Mouse (Mus musculus) ES-E14 (cell line): Measurements from ENCODE around the gene C77080. TPM values are rescaled to one million over a fixed set of nuclear protein-coding genes. Genes with fewer than 3 reads are reported as not detected.
A peak's percentile ranks its signal among the peaks of the same experiment; 100 is the strongest.

Experiments
- DNase-seq: peaks from one replicate; pipeline ENCODE4 v3.0.0-alpha.2; 2013; ENCODE audit warnings: low read depth, low spot score
- H3K27ac ChIP-seq: 2 replicates; pipeline ENCODE4 v1.5.1; 2012; ENCODE audit warnings: low read depth, mild to moderate bottlenecking, low read length, moderate library complexity, mixed read lengths; ENCODE audit not compliant: poor library complexity, insufficient read depth, severe bottlenecking
- H3K36me3 ChIP-seq: 2 replicates; pipeline ENCODE4 v1.6.1; 2012; ENCODE audit warnings: mild to moderate bottlenecking, low read length, moderate library complexity, mixed read lengths; ENCODE audit not compliant: control insufficient read depth, poor library complexity, insufficient read depth, severe bottlenecking
- H3K4me1 ChIP-seq, 2 experiments: fragments of 150-350 bp in 1 of 2; sonication (generic) in 1 of 2; 2 replicates each; pipeline ENCODE4 v1.6.1; 2012; ENCODE audit warnings: low read length in 2 of 2, mild to moderate bottlenecking in 1 of 2, mixed read lengths in 1 of 2; ENCODE audit not compliant: control insufficient read depth in 2 of 2, insufficient read depth in 2 of 2, poor library complexity in 1 of 2
- H3K4me3 ChIP-seq, 2 experiments: fragments of 150-350 bp in 1 of 2; sonication (generic) in 1 of 2; 2 replicates each; pipeline ENCODE4 v1.5.1; 2012; ENCODE audit warnings: low read length in 2 of 2, low read depth in 1 of 2, mild to moderate bottlenecking in 1 of 2, mixed read lengths in 1 of 2; ENCODE audit not compliant: insufficient read depth in 1 of 2, poor library complexity in 1 of 2, severe bottlenecking in 1 of 2
- H3K9ac ChIP-seq: 2 replicates; pipeline ENCODE4 v1.6.1; 2012; ENCODE audit warnings: low read depth, mild to moderate bottlenecking, low read length, mixed read lengths; ENCODE audit not compliant: poor library complexity, insufficient read depth, severe bottlenecking
- H3K9me3 ChIP-seq: fragments of 150-350 bp; sonication (generic); 2 replicates; pipeline ENCODE4 v1.6.1; 2012; ENCODE audit warnings: low read depth, mild to moderate bottlenecking, low read length; ENCODE audit not compliant: control insufficient read depth, insufficient read depth
- CHD2 ChIP-seq: IDR thresholded peaks from 2 replicates; pipeline ENCODE4 v1.6.1; 2014; ENCODE audit warnings: mild to moderate bottlenecking, low read depth, low read length, inconsistent platforms
- HCFC1 ChIP-seq: IDR thresholded peaks from 2 replicates; pipeline ENCODE4 v1.6.1; 2012; ENCODE audit warnings: low read length, inconsistent platforms, borderline replicate concordance; ENCODE audit not compliant: insufficient read depth
- MAFK ChIP-seq: IDR thresholded peaks from 2 replicates; pipeline ENCODE4 v1.6.1; 2014; ENCODE audit warnings: mild to moderate bottlenecking, low read depth, low read length, inconsistent platforms; ENCODE audit not compliant: insufficient read depth
- ZC3H11A ChIP-seq: IDR thresholded peaks from 2 replicates; pipeline ENCODE4 v1.6.1; 2012; ENCODE audit warnings: low read depth, mild to moderate bottlenecking, inconsistent platforms, low read length, borderline replicate concordance
- ZNF384 ChIP-seq: IDR thresholded peaks from 2 replicates; pipeline ENCODE4 v1.6.1; 2012; ENCODE audit warnings: low read depth, low read length, inconsistent platforms
- in situ Hi-C, 2 experiments: fragments of 600-800 bp; cut with MboI; formaldehyde crosslinking; loops; one replicate each; pipeline ENCODE4 v1.15.1; 2025; ENCODE audit warnings: low sequenced_read_pairs in 2 of 2, inconsistent platforms in 1 of 2; ENCODE audit not compliant: unreplicated experiment in 2 of 2
- total RNA-seq: library from RNA; depleted of rRNA; stranded (reverse); fragments of 300-350 nt; gene quantifications from 2 replicates; pipeline ENCODE4 v1.2.3, GENCODE M21; 2012

C77080 gene
- total RNA-seq, 1 experiment, result 14.4 TPM

DNA sequence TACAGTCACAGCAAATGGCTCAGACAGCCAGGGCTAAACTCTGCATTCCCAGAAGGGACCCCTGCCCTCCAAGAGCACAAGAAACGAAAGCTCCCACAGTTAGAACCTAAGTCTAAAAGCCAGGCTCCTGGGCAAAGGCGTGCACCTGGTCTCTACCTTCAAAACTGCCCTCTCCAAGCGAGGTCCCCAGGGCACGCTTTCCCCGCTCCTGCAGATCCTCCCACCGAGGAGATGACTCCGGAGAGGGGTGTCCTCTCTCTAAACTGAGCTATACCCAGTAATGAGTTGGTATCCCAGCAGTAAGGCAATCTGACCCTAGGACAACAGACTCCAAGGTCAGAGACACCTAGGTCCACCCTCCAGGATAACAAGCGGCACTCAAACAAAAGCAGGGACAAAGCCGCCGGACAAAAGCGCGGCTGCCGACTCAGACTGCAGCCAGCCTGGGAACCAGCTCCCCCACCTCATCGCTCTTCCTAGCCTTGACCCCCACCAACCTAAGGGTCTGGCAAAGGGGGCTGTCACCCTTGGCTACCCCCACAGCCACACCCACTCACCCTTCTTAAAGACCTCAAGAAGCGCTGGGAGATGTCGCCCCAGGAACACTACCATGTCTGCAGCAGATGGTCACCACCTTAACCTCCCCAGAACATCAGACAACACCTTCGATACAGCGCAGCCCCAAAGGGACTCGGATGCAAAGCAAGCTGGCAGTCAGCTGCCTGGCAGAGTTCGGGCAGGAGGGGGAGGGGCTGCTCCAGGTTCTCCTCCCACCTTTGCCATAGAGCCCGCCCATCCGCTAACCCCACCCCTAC is 33.8 kb downstream of the C77080 start:
- peaks cover 18 to 48% of the 10 kb centered on the region in 2 experiments for H3K4me1 ChIP-seq
- DNase-seq, result no peak
- H3K27ac ChIP-seq, result peak overlapping the region; percentile 78
- peak overlapping the region; percentile 12; the same call in 1 of the 2 replicates for H3K9ac ChIP-seq
- TF ChIP-seq CHD2 (no peak), ZNF384 (no peak), MAFK (no peak), ZC3H11A (no peak), HCFC1 (no peak)
- in situ Hi-C loops, result no loop called here
- peaks cover 33% of the 10 kb centered on the region; the same call in 1 of the 2 replicates for H3K36me3 ChIP-seq
- H3K9me3 ChIP-seq, result no peaks in the 10 kb centered on the region
- H3K4me3 ChIP-seq, result peak overlapping the region; percentile 57 to 67

DNA sequence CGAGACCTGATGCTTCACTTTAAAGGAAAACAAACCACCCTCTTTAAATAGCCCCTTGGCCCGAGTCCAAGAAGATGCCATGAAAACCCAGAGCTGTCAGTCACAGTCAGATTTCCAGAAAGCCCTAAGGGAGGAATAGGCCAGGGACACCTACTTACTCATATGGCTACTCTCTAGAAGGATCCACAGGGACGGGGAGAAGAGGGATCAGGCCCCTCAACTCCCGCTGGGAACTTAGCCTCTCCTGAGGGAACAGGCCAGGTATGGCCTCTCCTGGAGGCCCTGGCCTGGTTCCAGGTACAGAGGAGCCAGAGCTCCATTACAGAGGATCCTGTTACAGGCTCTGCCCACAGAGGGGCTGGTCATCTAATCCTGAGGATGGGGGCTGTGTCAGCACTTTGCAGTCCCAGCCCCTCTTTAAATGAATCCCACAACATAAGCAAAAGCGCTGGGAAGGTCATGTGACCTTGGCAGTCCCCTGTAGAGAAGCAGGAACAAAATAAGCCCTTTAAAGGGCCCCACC is 34.7 kb downstream of the C77080 start:
- peaks cover 35% of the 10 kb centered on the region; the same call in 1 of the 2 replicates for H3K36me3 ChIP-seq
- DNase-seq, result no peak
- TF ChIP-seq ZNF384, result no peak
- no peak for TF ChIP-seq CHD2
- TF ChIP-seq MAFK, result peak; percentile 90
- H3K9ac ChIP-seq, result no peak overlapping the region
- no peaks in the 10 kb centered on the region for H3K9me3 ChIP-seq
- in situ Hi-C loops, result no loop called here
- H3K27ac ChIP-seq, result peak overlapping the region; percentile 35; the same call in 1 of the 2 replicates
- H3K4me3 ChIP-seq, result peak overlapping the region; percentile 14 to 67
- peaks cover 18 to 50% of the 10 kb centered on the region in 2 experiments for H3K4me1 ChIP-seq

DNA sequence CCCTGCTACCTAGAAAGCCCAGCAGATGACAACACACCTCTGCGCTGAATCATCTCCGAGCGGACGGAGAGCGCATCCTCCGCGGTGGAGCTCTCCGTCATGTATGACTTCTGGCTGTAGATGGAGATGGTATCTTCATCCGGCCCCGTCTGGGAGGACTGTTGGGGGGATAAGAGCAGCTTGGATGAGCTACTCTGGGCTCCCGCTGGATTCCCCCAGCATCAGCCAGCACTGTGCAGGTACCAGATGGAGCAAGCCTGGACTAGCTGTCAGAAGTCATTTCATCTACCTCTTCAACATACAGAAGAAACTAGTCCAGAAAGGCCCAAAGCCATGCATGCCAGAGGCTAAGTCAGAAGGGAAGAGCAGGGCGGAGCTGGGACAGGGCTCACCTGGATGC is 35.9 kb downstream of the C77080 start:
- H3K36me3 ChIP-seq, result peaks cover 47% of the 10 kb centered on the region
- peaks cover 15 to 57% of the 10 kb centered on the region in 2 experiments for H3K4me1 ChIP-seq
- TF ChIP-seq MAFK, result no peak
- TF ChIP-seq ZC3H11A, result no peak
- TF ChIP-seq ZNF384, result no peak
- no peak for TF ChIP-seq HCFC1
- TF ChIP-seq CHD2, result no peak
- no peak for DNase-seq
- H3K9ac ChIP-seq, result no peak overlapping the region
- no peak overlapping the region for H3K27ac ChIP-seq
- in situ Hi-C loops, result no loop called here
- no peaks in the 10 kb centered on the region for H3K9me3 ChIP-seq
- no peak overlapping the region for H3K4me3 ChIP-seq

- H3K4me3 ChIP-seq, result peak overlapping the region; percentile 52 to 60; a peak in 3 of 4 replicates
- in situ Hi-C loops, result loop anchor here in 1 of 2 experiments (5.0 kb wide), 1 partner anchor 54 kb away; no protein-coding TSS in a partner anchor
- H3K27ac ChIP-seq, result 0 out of 2 replicates have a peak overlapping the region, but pooled peaks have one; percentile 22
- TF ChIP-seq MAFK (no peak), ZNF384 (no peak), ZC3H11A (no peak), HCFC1 (no peak), CHD2 (no peak)
- peak overlapping the region; percentile 66; the same call in 1 of the 2 replicates for H3K9ac ChIP-seq
- H3K9me3 ChIP-seq, result no peaks in the 10 kb centered on the region
- DNase-seq, result no peak
- H3K36me3 ChIP-seq, result peaks cover 58% of the 10 kb centered on the region
- H3K4me1 ChIP-seq, result peaks cover 16 to 56% of the 10 kb centered on the region in 2 experiments
Observed at GRCm38 (mm10) chr4:129223421-129224281, 37.6 kb downstream of the C77080 start.
